Mouse (Mus musculus) heart, postnatal 4 days (tissue): Measurements from ENCODE around the gene Mmp25. TPM values are rescaled to one million over a fixed set of nuclear protein-coding genes. Genes with fewer than 3 reads are reported as not detected.
"Not testable (repeated sequence)": the region's sequence is repeated elsewhere in the genome, so short reads cannot be mapped to it uniquely, and the experiment has no call there.

Source experiments
- DNase-seq: peaks from one replicate; pipeline ENCODE4 v3.0.0; 2021
- total RNA-seq, 2 experiments: library from RNA; stranded (reverse); gene quantifications; 2 replicates each; pipeline ENCODE4 v1.2.3; 2021

Gene Mmp25
- total RNA-seq, 2 experiments from 2014 or later: 0.48 to 0.50 TPM

- DNase-seq: no peak
Observed at GRCm38 (mm10) chr17:23599605-23600063, 45.4 kb downstream of the Mmp25 start.

GRCm38 (mm10) chr17:23598582-23599552, 46.2 kb downstream of the Mmp25 start, which contains the start of gene Zfp13:
TSS of gene Zfp13 (minus strand) at chr17:23599487.
- peak; percentile 89 for DNase-seq

GRCm38 (mm10) chr17:23595139-23595538, 49.9 kb downstream of the Mmp25 start:
- not testable (repeated sequence) for DNase-seq

- no peak for DNase-seq
Observed at GRCm38 (mm10) chr17:23592926-23593300, 52.2 kb downstream of the Mmp25 start.

- DNase-seq: peak; percentile 96
Observed at GRCm38 (mm10) chr17:23592208-23592925, 52.7 kb downstream of the Mmp25 start.

GRCm38 (mm10) chr17:23587253-23587652, 57.8 kb downstream of the Mmp25 start:
- DNase-seq: no peak

GRCm38 (mm10) chr17:23585721-23586491, 59.2 kb downstream of the Mmp25 start:
- peak; percentile 76 for DNase-seq

- no peak for DNase-seq
Observed at GRCm38 (mm10) chr17:23584786-23585185, 60.3 kb downstream of the Mmp25 start.

Other genes starting within 250 kb of the Mmp25 start
- gene Vmn2r117, start 165.6 kb downstream of the Mmp25 start, total RNA-seq: not detected
- 1 to 10 TPM; 5.8 to 6.3 TPM for gene Zfp213, start 81.0 kb downstream of the Mmp25 start, total RNA-seq
- gene Zfp13, start 45.8 kb downstream of the Mmp25 start, total RNA-seq: 10 to 100 TPM in 1 of 2 experiments, 1 to 10 TPM in 1; 9.3 to 10.3 TPM
- not detected for gene Zscan10, start 44.4 kb downstream of the Mmp25 start, total RNA-seq
- gene Bicdl2, start 15.2 kb upstream of the Mmp25 start, total RNA-seq: under 1 TPM in 1 of 2 experiments, not detected in 1; 0.14 TPM
- 100 to 1,000 TPM; 214 to 238 TPM for gene Hcfc1r1, start 28.3 kb upstream of the Mmp25 start, total RNA-seq
- 10 to 100 TPM; 24.8 to 28.8 TPM for gene Thoc6, start 28.6 kb upstream of the Mmp25 start, total RNA-seq
- 100 to 1,000 TPM; 212 to 246 TPM for gene Tnfrsf12a, start 32.2 kb upstream of the Mmp25 start, total RNA-seq
- not detected for gene Cldn6, start 34.0 kb upstream of the Mmp25 start, total RNA-seq
- not detected for gene Cldn9, start 38.7 kb upstream of the Mmp25 start, total RNA-seq
- gene 1520401A03Rik, start 77.5 kb upstream of the Mmp25 start, total RNA-seq: not detected
- gene Pkmyt1, start 81.1 kb upstream of the Mmp25 start, total RNA-seq: 10 to 100 TPM; 16.6 to 16.7 TPM
- 10 to 100 TPM; 19.1 to 19.3 TPM for gene Paqr4, start 95.6 kb upstream of the Mmp25 start, total RNA-seq
- not detected for gene Kremen2, start 100.6 kb upstream of the Mmp25 start, total RNA-seq
- gene Flywch1, start 126.3 kb upstream of the Mmp25 start, total RNA-seq: 10 to 100 TPM; 32.8 to 33.4 TPM
- gene Flywch2, start 140.8 kb upstream of the Mmp25 start, total RNA-seq: 1 to 10 TPM; 1.2 to 2.2 TPM
- gene Srrm2, start 145.3 kb upstream of the Mmp25 start, total RNA-seq: 100 to 1,000 TPM; 275 to 287 TPM
- 100 to 1,000 TPM; 413 to 427 TPM for gene Elob, start 183.9 kb upstream of the Mmp25 start, total RNA-seq
- not detected for gene Prss33, start 190.8 kb upstream of the Mmp25 start, total RNA-seq
- not detected for gene Prss32, start 198.6 kb upstream of the Mmp25 start, total RNA-seq
- gene Prss41, start 198.9 kb upstream of the Mmp25 start, total RNA-seq: not detected
- gene Prss21, start 222.8 kb upstream of the Mmp25 start, total RNA-seq: not detected
- not detected for gene Dcpp1, start 235.6 kb upstream of the Mmp25 start, total RNA-seq
- not detected for gene Dcpp2, start 235.6 kb upstream of the Mmp25 start, total RNA-seq